Mouse (Mus musculus) liver, postnatal 0 days (tissue): ENCODE results near the gene Rapgef4.

Experiments
- CTCF ChIP-seq: sonication (generic); IDR thresholded peaks from 2 replicates; pipeline ENCODE4 v1.5.1; 2016; ENCODE audit warnings: antibody characterized with exemption, low read depth
- EP300 ChIP-seq: IDR thresholded peaks from 2 replicates; pipeline ENCODE4 v1.6.1; 2016; ENCODE audit warnings: antibody characterized with exemption, low read depth, mild to moderate bottlenecking

- TF ChIP-seq CTCF (peak; percentile 36), EP300 (no peak)
Observed at GRCm38 (mm10) chr2:72074999-72075561, 94.0 kb downstream of the Rapgef4 start.
